Mouse (Mus musculus): ENCODE data around the gene Opcml. TPM values are rescaled to one million over a fixed set of nuclear protein-coding genes. Genes with fewer than 3 reads are reported as not detected.

The Opcml gene
- total RNA-seq, 1 experiment, result 0.49 TPM

DNA sequence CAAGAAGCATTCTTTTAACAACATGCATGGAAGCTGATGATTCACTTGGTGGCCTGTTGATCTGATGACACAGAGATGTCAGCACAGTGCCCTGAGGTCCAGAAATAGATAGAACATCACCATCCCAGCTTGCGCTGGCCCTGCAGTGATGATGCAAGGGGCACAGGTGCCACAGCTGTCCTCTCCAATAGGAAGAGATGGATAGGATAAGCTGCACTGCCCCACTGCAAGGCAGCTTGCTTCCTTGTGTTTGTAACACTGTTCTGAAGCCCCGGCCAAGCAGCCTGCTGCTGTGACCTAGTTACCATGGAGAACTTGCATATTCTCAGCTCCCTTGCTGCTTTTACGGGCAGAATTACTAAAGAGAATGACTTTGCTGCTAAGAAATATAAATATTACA lies 1076.7 kb downstream of the Opcml start:
- in situ Hi-C loops (cut with MboI; ENCODE audit: low sequenced_read_pairs in 2 of 2, unreplicated experiment in 2 of 2), result no loop called here
- Histone ChIP-seq H3K9ac (ENCODE audit: insufficient read depth, low read depth, low read length, poor library complexity, severe bottlenecking) (no peak overlapping the region), H3K36me3 (ENCODE audit: control insufficient read depth, insufficient read depth, low read length, poor library complexity, severe bottlenecking) (no peaks in the 10 kb centered on the region), H3K9me3 (ENCODE audit: control insufficient read depth, insufficient read depth, low read depth, low read length) (no peaks in the 10 kb centered on the region), H3K4me3 (ENCODE audit: insufficient read depth in 1 of 2, low read depth in 1 of 2, low read length in 2 of 2, poor library complexity in 1 of 2, severe bottlenecking in 1 of 2) (no peak overlapping the region), H3K4me1 (ENCODE audit: control insufficient read depth in 2 of 2, insufficient read depth in 2 of 2, low read length in 2 of 2, poor library complexity in 1 of 2) (no peaks in the 10 kb centered on the region), H3K27ac (ENCODE audit: insufficient read depth, low read depth, low read length, poor library complexity, severe bottlenecking) (no peak overlapping the region)
- no peak for DNase-seq (ENCODE audit: low read depth, low spot score)
- TF ChIP-seq ZNF384 (IDR thresholded peaks at IDR 0.05; ENCODE audit: low read depth, low read length) (no peak), CHD2 (IDR thresholded peaks at IDR 0.05; ENCODE audit: low read depth, low read length) (no peak), MAFK (IDR thresholded peaks at IDR 0.05; ENCODE audit: insufficient read depth, low read depth, low read length) (no peak), ZC3H11A (IDR thresholded peaks at IDR 0.05; ENCODE audit: borderline replicate concordance, low read depth, low read length) (no peak), HCFC1 (IDR thresholded peaks at IDR 0.05; ENCODE audit: borderline replicate concordance, insufficient read depth, low read length) (no peak)

GRCm38 (mm10) chr9:28870478-28870877 lies 1079.9 kb downstream of the Opcml start:
- H3K4me1 ChIP-seq (ENCODE audit: control insufficient read depth in 2 of 2, insufficient read depth in 2 of 2, low read length in 2 of 2, poor library complexity in 1 of 2), result no peaks in the 10 kb centered on the region
- no peak overlapping the region for H3K27ac ChIP-seq (ENCODE audit: insufficient read depth, low read depth, low read length, poor library complexity, severe bottlenecking)
- in situ Hi-C loops (cut with MboI; ENCODE audit: low sequenced_read_pairs in 2 of 2, unreplicated experiment in 2 of 2), result no loop called here
- H3K36me3 ChIP-seq (ENCODE audit: control insufficient read depth, insufficient read depth, low read length, poor library complexity, severe bottlenecking), result no peaks in the 10 kb centered on the region
- no peak for TF ChIP-seq MAFK (IDR thresholded peaks at IDR 0.05; ENCODE audit: insufficient read depth, low read depth, low read length)
- no peak for TF ChIP-seq HCFC1 (IDR thresholded peaks at IDR 0.05; ENCODE audit: borderline replicate concordance, insufficient read depth, low read length)
- no peak for TF ChIP-seq ZC3H11A (IDR thresholded peaks at IDR 0.05; ENCODE audit: borderline replicate concordance, low read depth, low read length)
- no peak for TF ChIP-seq ZNF384 (IDR thresholded peaks at IDR 0.05; ENCODE audit: low read depth, low read length)
- no peak for TF ChIP-seq CHD2 (IDR thresholded peaks at IDR 0.05; ENCODE audit: low read depth, low read length)
- no peak for DNase-seq (ENCODE audit: low read depth, low spot score)
- H3K4me3 ChIP-seq (ENCODE audit: insufficient read depth in 1 of 2, low read depth in 1 of 2, low read length in 2 of 2, poor library complexity in 1 of 2, severe bottlenecking in 1 of 2), result no peak overlapping the region
- H3K9ac ChIP-seq (ENCODE audit: insufficient read depth, low read depth, low read length, poor library complexity, severe bottlenecking), result no peak overlapping the region
- no peaks in the 10 kb centered on the region for H3K9me3 ChIP-seq (ENCODE audit: control insufficient read depth, insufficient read depth, low read depth, low read length)

DNA sequence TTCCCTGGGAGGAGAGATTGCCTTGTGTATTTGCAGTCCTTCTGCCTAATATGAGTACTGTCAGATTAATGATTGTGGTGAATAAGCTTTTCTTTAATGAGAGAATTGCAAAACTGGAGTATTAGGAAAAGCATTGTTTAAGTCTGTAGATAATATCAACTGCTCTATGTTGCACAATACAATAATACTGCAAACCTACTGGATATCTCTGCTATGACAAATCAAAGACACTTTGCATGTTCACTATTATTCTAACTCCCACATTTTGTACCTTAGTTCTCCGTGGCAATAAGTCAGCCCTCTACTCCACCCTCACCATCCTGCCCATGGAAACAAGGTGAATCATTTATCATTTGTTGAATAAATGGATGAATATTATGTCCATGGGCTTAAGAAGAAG lies 1092.0 kb downstream of the Opcml start:
- Histone ChIP-seq H3K9me3 (ENCODE audit: control insufficient read depth, insufficient read depth, low read depth, low read length) (no peaks in the 10 kb centered on the region), H3K9ac (ENCODE audit: insufficient read depth, low read depth, low read length, poor library complexity, severe bottlenecking) (no peak overlapping the region), H3K36me3 (ENCODE audit: control insufficient read depth, insufficient read depth, low read length, poor library complexity, severe bottlenecking) (no peaks in the 10 kb centered on the region), H3K4me1 (ENCODE audit: control insufficient read depth in 2 of 2, insufficient read depth in 2 of 2, low read length in 2 of 2, poor library complexity in 1 of 2) (no peaks in the 10 kb centered on the region), H3K4me3 (ENCODE audit: insufficient read depth in 1 of 2, low read depth in 1 of 2, low read length in 2 of 2, poor library complexity in 1 of 2, severe bottlenecking in 1 of 2) (no peak overlapping the region), H3K27ac (ENCODE audit: insufficient read depth, low read depth, low read length, poor library complexity, severe bottlenecking) (no peak overlapping the region)
- TF ChIP-seq MAFK (IDR thresholded peaks at IDR 0.05; ENCODE audit: insufficient read depth, low read depth, low read length) (no peak), HCFC1 (IDR thresholded peaks at IDR 0.05; ENCODE audit: borderline replicate concordance, insufficient read depth, low read length) (no peak), ZNF384 (IDR thresholded peaks at IDR 0.05; ENCODE audit: low read depth, low read length) (no peak), ZC3H11A (IDR thresholded peaks at IDR 0.05; ENCODE audit: borderline replicate concordance, low read depth, low read length) (no peak), CHD2 (IDR thresholded peaks at IDR 0.05; ENCODE audit: low read depth, low read length) (no peak)
- in situ Hi-C loops (cut with MboI; ENCODE audit: low sequenced_read_pairs in 2 of 2, unreplicated experiment in 2 of 2), result no loop called here
- DNase-seq (ENCODE audit: low read depth, low spot score), result no peak

GRCm38 (mm10) chr9:28891611-28892010 lies 1101.0 kb downstream of the Opcml start:
- no peak overlapping the region for H3K9ac ChIP-seq (ENCODE audit: insufficient read depth, low read depth, low read length, poor library complexity, severe bottlenecking)
- DNase-seq (ENCODE audit: low read depth, low spot score), result no peak
- H3K27ac ChIP-seq (ENCODE audit: insufficient read depth, low read depth, low read length, poor library complexity, severe bottlenecking), result no peak overlapping the region
- no peak overlapping the region for H3K4me3 ChIP-seq (ENCODE audit: insufficient read depth in 1 of 2, low read depth in 1 of 2, low read length in 2 of 2, poor library complexity in 1 of 2, severe bottlenecking in 1 of 2)
- no peaks in the 10 kb centered on the region for H3K36me3 ChIP-seq (ENCODE audit: control insufficient read depth, insufficient read depth, low read length, poor library complexity, severe bottlenecking)
- no peaks in the 10 kb centered on the region for H3K9me3 ChIP-seq (ENCODE audit: control insufficient read depth, insufficient read depth, low read depth, low read length)
- TF ChIP-seq CHD2 (IDR thresholded peaks at IDR 0.05; ENCODE audit: low read depth, low read length) (no peak), MAFK (IDR thresholded peaks at IDR 0.05; ENCODE audit: insufficient read depth, low read depth, low read length) (no peak), ZC3H11A (IDR thresholded peaks at IDR 0.05; ENCODE audit: borderline replicate concordance, low read depth, low read length) (no peak), HCFC1 (IDR thresholded peaks at IDR 0.05; ENCODE audit: borderline replicate concordance, insufficient read depth, low read length) (no peak), ZNF384 (IDR thresholded peaks at IDR 0.05; ENCODE audit: low read depth, low read length) (no peak)
- in situ Hi-C loops (cut with MboI; ENCODE audit: low sequenced_read_pairs in 2 of 2, unreplicated experiment in 2 of 2), result no loop called here
- H3K4me1 ChIP-seq (ENCODE audit: control insufficient read depth in 2 of 2, insufficient read depth in 2 of 2, low read length in 2 of 2, poor library complexity in 1 of 2), result no peaks in the 10 kb centered on the region

- in situ Hi-C loops (cut with MboI; ENCODE audit: low sequenced_read_pairs in 2 of 2, unreplicated experiment in 2 of 2), result no loop called here
Measured at GRCm38 (mm10) chr9:28903291-28903690, 1112.7 kb downstream of the Opcml start.

More at GRCm38 (mm10) chr9:28903291-28903690, 1112.7 kb downstream of the Opcml start:
- no peaks in the 10 kb centered on the region for H3K36me3 ChIP-seq (ENCODE audit: control insufficient read depth, insufficient read depth, low read length, poor library complexity, severe bottlenecking)
- DNase-seq (ENCODE audit: low read depth, low spot score), result no peak
- no peak for TF ChIP-seq ZC3H11A (IDR thresholded peaks at IDR 0.05; ENCODE audit: borderline replicate concordance, low read depth, low read length)
- H3K27ac ChIP-seq (ENCODE audit: insufficient read depth, low read depth, low read length, poor library complexity, severe bottlenecking), result no peak overlapping the region
- H3K9ac ChIP-seq (ENCODE audit: insufficient read depth, low read depth, low read length, poor library complexity, severe bottlenecking), result no peak overlapping the region
- H3K9me3 ChIP-seq (ENCODE audit: control insufficient read depth, insufficient read depth, low read depth, low read length), result no peaks in the 10 kb centered on the region
- no peaks in the 10 kb centered on the region for H3K4me1 ChIP-seq (ENCODE audit: control insufficient read depth in 2 of 2, insufficient read depth in 2 of 2, low read length in 2 of 2, poor library complexity in 1 of 2)
- no peak overlapping the region for H3K4me3 ChIP-seq (ENCODE audit: insufficient read depth in 1 of 2, low read depth in 1 of 2, low read length in 2 of 2, poor library complexity in 1 of 2, severe bottlenecking in 1 of 2)
